Mouse (Mus musculus): ENCODE results near the gene Pygo2.

GRCm38 (mm10) chr3:89386438-89387420, 43.3 kb upstream of the Pygo2 start:
- TF ChIP-seq USF1 (IDR thresholded peaks at IDR 0.05; ENCODE audit: low read depth, low read length), result no peak
- no peak for TF ChIP-seq ZC3H11A (IDR thresholded peaks at IDR 0.05; ENCODE audit: low read depth, low read length)
- TF ChIP-seq TCF12 (IDR thresholded peaks at IDR 0.05; ENCODE audit: low read depth, low read length), result peak; percentile 40; the same call in 1 of the 2 replicates
- no peak for TF ChIP-seq CHD1 (IDR thresholded peaks at IDR 0.05; ENCODE audit: low read depth, low read length)
- TF ChIP-seq GABPA (IDR thresholded peaks at IDR 0.05; ENCODE audit: insufficient replicate concordance, low read depth, low read length), result no peak
- no peak for TF ChIP-seq CTCF (conservative IDR thresholded peaks at IDR 0.05 in 1 of 2, IDR thresholded peaks at IDR 0.05 in 1 of 2; ENCODE audit: low read depth in 2 of 2, low read length in 2 of 2)
- peak; percentile 18; the same call in 1 of the 2 replicates for TF ChIP-seq POLR2A (IDR thresholded peaks at IDR 0.05; ENCODE audit: low read depth, low read length)
- no peak for TF ChIP-seq EP300 (IDR thresholded peaks at IDR 0.05; ENCODE audit: low read length)
- 0 out of 2 replicates have a peak, but pooled peaks have one; percentile 20 for TF ChIP-seq MYC (IDR thresholded peaks at IDR 0.05; ENCODE audit: low read depth, low read length)
- TF ChIP-seq BHLHE40 (IDR thresholded peaks at IDR 0.05; ENCODE audit: low read depth, low read length), result peak; percentile 35; the same call in 1 of the 2 replicates
- peak; percentile 58; the same call in 1 of the 2 replicates for TF ChIP-seq HCFC1 (IDR thresholded peaks at IDR 0.05; ENCODE audit: low read depth, low read length)
- TF ChIP-seq RCOR1 (conservative IDR thresholded peaks at IDR 0.05; ENCODE audit: low read depth, low read length), result 0 out of 2 replicates have a peak, but pooled peaks have one; percentile 27

All from CH12.LX (cell line).